Mouse (Mus musculus) megakaryocyte progenitor cell, adult 5-6 weeks (primary cell): ENCODE data around the gene Pdgfc. TPM values are rescaled to one million over a fixed set of nuclear protein-coding genes. Genes with fewer than 3 reads are reported as not detected.

Experiments
- ATAC-seq: replicated peaks from 2 replicates; pipeline ENCODE4 v1.8.0; 2016; ENCODE audit warnings: mild to moderate bottlenecking, moderate TSS enrichment, inconsistent platforms; ENCODE audit not compliant: poor library complexity
- total RNA-seq, 2 experiments: library from RNA; stranded (forward) in 1 of 2; stranded (reverse) in 1 of 2; fragments of 157-497, 149-512 nt in 1 of 2; fragments of 200-1000 nt in 1 of 2; gene quantifications; 2 replicates each; pipeline versions ENCODE4 v1.2.3 to v1.2.4; 2015 to 2017

Pdgfc gene
- total RNA-seq, 2 experiments from 2014 or later = 0.27 TPM; not detected in 1

GRCm38 (mm10) chr3:81149109-81149521 is 112.9 kb downstream of the Pdgfc start:
- ATAC-seq = peak; percentile 71

GRCm38 (mm10) chr3:81150228-81150627 is 114.0 kb downstream of the Pdgfc start:
- ATAC-seq = no peak

GRCm38 (mm10) chr3:81154420-81154819 is 118.2 kb downstream of the Pdgfc start:
- no peak for ATAC-seq

- ATAC-seq = no peak
These were observed 124.4 kb downstream of the Pdgfc start for GRCm38 (mm10) chr3:81160457-81161165.

- ATAC-seq = no peak
These were observed 125.9 kb downstream of the Pdgfc start for GRCm38 (mm10) chr3:81162129-81162528.

- no peak for ATAC-seq
These were observed 127.9 kb downstream of the Pdgfc start for GRCm38 (mm10) chr3:81164091-81164490.

- ATAC-seq = no peak
These were observed 134.0 kb downstream of the Pdgfc start for GRCm38 (mm10) chr3:81170073-81170809.

- no peak for ATAC-seq
These were observed 138.6 kb downstream of the Pdgfc start for GRCm38 (mm10) chr3:81174832-81175231.

- no peak for ATAC-seq
These were observed 145.2 kb downstream of the Pdgfc start for GRCm38 (mm10) chr3:81181319-81182013.

GRCm38 (mm10) chr3:81196937-81197336 is 160.7 kb downstream of the Pdgfc start:
- ATAC-seq = no peak

- no peak for ATAC-seq
These were observed 161.4 kb downstream of the Pdgfc start for GRCm38 (mm10) chr3:81197644-81198043.

GRCm38 (mm10) chr3:81200647-81201046 is 164.4 kb downstream of the Pdgfc start:
- ATAC-seq = no peak

- ATAC-seq = no peak
These were observed 169.0 kb downstream of the Pdgfc start for GRCm38 (mm10) chr3:81205201-81205600.

- ATAC-seq = no peak
These were observed 172.0 kb downstream of the Pdgfc start for GRCm38 (mm10) chr3:81208246-81208645.

- ATAC-seq = no peak
These were observed 174.9 kb downstream of the Pdgfc start for GRCm38 (mm10) chr3:81211147-81211546.

- ATAC-seq = no peak
These were observed 175.4 kb downstream of the Pdgfc start for GRCm38 (mm10) chr3:81211666-81212065.

- no peak for ATAC-seq
These were observed 179.4 kb downstream of the Pdgfc start for GRCm38 (mm10) chr3:81215547-81216118.

GRCm38 (mm10) chr3:81221682-81222081 is 185.5 kb downstream of the Pdgfc start:
- no peak for ATAC-seq

GRCm38 (mm10) chr3:81228344-81228743 is 192.1 kb downstream of the Pdgfc start:
- no peak for ATAC-seq

GRCm38 (mm10) chr3:81242697-81243590 is 206.7 kb downstream of the Pdgfc start:
- no peak for ATAC-seq
